Mouse (Mus musculus): ENCODE measurements at regions not wholly inside any gene's neighbourhood (a gene's known extent, or its start where the extent isn't known, plus 50 kb on each side); places are given as distances from the start of the nearest gene placed in this dataset.

DNA sequence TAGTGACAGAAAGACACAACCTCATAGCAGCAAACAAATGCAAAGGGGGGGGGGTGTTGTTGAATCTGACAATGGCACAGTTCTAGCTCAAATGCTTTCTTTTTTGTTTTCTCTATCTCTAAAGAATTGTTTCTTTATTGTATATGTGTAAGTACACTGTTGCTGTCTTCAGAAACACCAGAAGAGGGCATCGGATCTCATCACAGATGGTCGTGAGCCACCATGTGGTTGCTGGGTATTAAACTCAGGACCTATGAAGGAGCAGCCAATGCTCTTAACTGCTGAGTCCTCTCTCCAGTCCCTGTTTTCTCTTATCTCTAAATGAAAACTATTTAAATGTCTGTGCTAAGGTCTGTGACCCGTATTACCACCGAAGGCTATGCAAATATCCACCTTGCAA, 2207.4 kb upstream of the Gm7489 start:
- TF ChIP-seq CTCF (IDR thresholded peaks at IDR 0.05) (peak; percentile 39), EP300 (IDR thresholded peaks at IDR 0.05) (no peak)

Measured in lung, postnatal 0 days (tissue).